Mouse (Mus musculus) left cerebral cortex, adult 11 months (tissue): ENCODE measurements around the gene Kdm5b.

Experiments used
- DNase-seq: peaks from one replicate; pipeline ENCODE4 v3.0.0; 2022; ENCODE audit warnings: low spot score

Kdm5b gene

DNA sequence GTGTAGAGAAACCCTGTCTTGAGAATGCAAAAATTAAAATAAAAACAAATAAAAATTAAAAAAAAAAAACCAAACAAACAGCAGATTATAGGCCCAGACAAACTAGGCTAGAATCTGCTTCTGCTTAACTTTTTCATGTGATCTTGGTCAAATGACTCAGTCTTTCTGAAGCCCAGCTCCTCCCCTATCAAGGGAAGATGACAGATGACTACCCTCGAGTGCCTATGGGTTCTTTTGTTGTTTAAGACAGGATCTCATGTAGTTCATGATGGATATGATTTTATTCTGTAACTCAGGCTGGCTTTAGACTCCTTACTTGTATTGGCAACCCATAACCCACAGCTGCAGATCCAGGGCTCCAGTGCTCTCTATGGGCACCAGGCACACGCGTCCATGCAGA, 8.1 kb upstream of the Kdm5b start:
- DNase-seq = no peak

DNA sequence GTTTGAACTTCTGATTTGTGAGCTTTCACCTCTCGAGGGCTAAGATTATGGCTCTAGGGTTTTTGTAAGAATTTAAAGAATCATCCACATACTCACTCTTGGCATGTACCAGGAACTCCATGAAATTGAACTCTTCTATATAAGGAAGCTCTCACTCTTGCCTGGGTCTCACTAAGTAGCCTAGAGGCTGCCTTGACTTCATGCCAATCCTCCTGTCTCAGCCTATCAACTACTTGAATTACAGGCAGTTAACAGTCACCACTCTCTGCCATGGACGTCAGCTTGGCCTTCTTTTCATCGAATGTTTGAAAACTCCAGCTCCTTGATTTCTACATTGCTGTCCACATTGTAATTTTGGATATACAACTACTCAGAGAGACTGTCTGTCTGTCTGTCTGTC, 7.6 kb upstream of the Kdm5b start:
- DNase-seq = no peak

DNA sequence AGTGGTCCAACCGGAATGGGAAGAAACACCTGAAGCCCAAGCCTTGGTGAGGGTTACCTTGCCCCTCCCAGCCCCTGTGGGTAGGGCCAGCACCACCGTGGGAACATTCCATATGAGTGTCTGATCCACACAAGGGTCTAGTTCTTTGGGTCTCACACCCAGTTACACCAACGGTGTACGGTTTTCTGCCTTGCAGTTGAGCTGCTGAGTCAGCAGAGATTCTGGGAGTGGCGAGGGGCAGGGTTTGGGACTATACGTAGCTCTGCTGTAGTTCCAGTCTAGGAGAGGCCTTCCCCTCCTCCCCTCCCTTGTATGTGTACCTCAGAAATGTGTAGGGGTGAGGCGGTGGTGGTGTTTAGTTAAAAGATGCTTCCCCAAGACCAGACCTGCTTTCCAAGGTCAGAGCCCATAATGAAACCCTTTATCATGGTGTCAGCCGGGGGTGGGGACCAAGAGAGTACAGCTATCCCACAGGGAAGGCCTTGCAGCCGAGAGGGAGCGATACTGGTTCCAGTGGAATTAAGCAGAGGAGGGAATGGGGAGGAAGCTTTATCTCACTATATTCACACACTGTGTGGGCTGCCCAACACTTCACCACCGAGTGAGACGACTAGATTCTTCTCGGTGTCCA, 4.6 kb upstream of the Kdm5b start:
- DNase-seq = no peak

- no peak for DNase-seq
These were observed 3.9 kb upstream of the Kdm5b start for GRCm38 (mm10) chr1:134555871-134556670.

GRCm38 (mm10) chr1:134556671-134557218, 3.2 kb upstream of the Kdm5b start:
- DNase-seq = peak; percentile 93

- DNase-seq = no peak
These were observed 1.5 kb upstream of the Kdm5b start for GRCm38 (mm10) chr1:134558511-134558910.

GRCm38 (mm10) chr1:134559226-134559625, 745 bp upstream of the Kdm5b start:
- DNase-seq = no peak

GRCm38 (mm10) chr1:134560396-134560795, 425 bp downstream of the Kdm5b start:
- DNase-seq = no peak

DNA sequence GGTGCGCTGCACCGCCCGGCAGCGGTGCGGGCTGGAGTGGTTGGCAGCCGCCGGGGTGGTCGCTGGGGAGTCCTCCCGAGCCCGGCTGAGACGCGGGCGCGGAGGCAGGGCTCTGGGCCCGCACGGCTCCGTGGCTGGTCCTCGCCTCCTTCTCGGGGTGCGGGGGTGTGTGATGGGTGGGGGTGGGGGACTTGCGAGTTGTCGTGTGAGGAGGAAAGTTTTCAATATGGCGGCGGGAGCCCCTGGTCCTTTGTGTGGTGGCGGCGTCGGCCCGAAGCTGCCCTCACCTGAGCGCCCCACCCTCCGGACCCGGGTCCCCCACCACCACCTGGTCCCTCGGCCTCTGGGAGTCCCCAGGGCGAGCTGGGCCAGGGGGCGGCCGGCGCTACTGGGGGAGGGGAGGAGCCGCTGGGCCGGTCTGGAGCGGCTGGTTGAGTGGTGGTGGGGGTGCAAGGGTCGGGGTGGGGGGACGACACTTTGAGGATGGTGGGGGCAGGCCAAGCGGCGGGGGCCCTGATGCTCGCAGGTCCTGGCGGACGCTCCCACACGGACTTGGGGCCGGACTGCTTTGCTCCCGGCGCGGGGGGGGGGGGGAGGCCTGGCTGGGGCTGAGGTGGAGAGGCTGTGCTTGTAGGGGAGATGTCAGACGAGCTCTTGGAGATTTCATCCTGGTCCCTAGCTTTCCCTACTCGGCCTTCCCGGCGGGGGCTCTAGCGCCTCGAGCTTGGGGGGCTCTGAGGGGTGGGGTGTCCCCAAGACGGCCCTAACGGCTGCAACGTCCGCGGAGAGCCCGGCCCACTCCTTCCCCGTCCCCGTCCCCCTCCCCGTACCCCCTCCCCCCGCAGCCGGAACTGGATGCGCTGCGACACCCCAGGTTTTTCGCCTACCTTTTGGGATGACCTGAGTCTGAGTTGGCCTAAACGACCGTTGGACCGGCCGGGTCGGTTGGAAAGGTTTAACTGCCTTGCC, 1.1 kb downstream of the Kdm5b start:
- DNase-seq = no peak

GRCm38 (mm10) chr1:134561770-134562143, 1.8 kb downstream of the Kdm5b start:
- DNase-seq = no peak

- DNase-seq = no peak
These were observed 2.5 kb downstream of the Kdm5b start for GRCm38 (mm10) chr1:134562457-134562856.

GRCm38 (mm10) chr1:134563726-134564125, 3.8 kb downstream of the Kdm5b start:
- no peak for DNase-seq

DNA sequence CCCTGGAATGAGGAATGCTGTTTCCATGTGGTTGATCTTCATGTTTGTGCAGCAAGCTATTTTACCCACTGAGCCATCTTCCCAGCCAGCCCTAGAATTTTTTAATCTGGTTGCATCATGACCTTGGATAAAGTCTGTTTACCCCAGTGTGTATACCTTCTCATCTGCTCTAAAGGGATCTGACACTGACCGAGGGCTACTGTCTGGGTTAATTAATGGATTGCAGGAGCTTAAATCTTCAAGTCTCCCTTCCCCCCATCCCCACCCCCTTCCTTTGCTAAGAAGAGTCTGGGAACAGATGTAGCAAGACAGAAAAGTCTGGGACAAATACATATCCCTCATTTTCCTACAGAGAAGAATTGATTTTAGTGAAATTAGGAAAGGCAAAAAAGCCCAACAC, 7.5 kb downstream of the Kdm5b start:
- DNase-seq = no peak

GRCm38 (mm10) chr1:134570171-134570570, 10.2 kb downstream of the Kdm5b start:
- no peak for DNase-seq

GRCm38 (mm10) chr1:134570631-134571030, 10.7 kb downstream of the Kdm5b start:
- no peak for DNase-seq

DNA sequence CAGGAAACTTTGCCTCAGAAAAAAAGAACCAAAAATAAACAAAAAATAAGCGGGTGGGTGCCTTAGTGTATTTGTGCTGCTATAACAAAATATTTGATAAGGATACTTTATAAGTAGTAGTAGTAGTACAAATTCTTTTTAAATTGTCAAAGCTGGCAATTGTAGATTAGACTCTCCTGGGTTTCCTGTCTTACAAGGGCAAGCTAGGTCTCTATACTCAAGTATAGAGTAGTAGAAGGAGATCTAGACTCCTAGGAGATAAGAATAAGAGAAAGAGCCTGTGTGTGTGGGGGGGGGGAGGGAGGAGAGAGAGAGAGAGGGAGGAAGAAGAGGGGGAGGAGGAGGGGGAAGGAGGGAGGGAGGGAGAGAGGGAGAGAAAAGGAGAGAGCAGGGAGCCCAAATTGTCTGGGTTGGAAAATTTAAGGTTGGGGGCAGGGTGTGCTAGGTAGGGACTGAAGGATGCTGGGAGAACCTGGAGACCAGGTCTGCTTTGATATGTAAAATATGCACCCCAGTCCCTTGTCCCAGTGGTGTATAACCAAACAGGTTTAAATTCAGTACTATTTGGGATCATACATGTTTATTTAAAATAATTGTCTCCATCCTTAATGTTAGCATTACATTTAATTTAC, 13.4 kb downstream of the Kdm5b start:
- DNase-seq = no peak

- no peak for DNase-seq
These were observed 14.0 kb downstream of the Kdm5b start for GRCm38 (mm10) chr1:134573932-134574315.

- DNase-seq = no peak
These were observed 17.6 kb downstream of the Kdm5b start for GRCm38 (mm10) chr1:134577384-134578120.

DNA sequence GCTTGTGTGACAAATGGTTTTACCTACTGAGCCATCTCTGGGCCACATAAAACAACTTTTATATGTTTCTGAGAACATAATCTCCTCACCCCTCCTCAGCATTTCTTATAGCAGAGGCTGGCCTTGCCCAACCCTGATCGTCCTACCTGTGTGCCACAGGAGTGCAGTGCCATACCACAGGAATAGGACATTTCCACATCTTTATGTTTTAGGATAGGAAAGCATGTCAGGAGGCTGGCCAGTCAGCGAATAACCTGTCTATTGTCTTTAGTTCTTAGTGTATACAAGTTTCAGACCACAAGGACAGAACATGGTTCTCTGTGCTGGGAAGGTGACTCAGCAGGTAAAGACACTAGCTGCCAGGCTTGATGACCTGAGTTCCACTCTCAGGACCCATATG, 20.8 kb downstream of the Kdm5b start:
- no peak for DNase-seq

DNA sequence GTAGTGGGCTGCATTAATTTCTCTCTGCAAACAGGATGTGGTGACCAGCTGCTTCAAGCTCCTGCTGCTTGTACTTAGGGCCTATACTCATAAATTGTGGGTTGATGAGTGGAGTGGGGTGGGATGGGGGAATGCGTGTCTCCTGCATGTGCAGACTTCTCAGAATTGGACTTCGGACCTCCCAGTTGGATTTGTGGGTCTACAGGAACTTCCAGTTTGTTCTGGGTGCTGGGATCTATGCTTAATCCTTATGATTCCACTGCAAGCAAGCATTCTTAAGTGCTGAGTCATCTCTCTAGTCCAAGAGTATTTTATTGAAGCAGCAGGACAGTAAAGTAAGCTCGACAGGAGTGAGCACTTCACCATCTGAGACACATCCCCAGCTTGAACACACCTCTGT, 23.6 kb downstream of the Kdm5b start:
- DNase-seq = no peak

DNA sequence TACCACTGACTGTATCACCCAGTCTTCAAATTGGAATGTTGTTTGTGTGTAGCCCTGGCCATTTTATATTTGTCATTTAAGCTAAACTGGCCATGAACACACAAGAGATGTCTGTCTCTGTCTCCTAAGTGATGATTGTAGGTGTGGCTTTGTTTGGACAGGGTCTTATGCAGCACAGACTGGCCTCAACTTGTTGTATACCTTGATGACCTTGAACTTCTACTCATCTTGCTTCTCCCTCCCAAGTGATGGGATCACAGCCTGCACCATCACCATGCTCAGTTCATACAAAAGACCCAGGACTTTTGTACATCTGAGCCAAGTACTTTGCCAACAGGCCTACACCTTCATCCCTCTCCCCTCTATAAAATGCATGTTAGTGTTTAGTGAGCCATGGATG, 29.7 kb downstream of the Kdm5b start:
- no peak for DNase-seq
